Mouse (Mus musculus) midbrain, postnatal 0 days (tissue): ENCODE measurements at regions not wholly inside any gene's neighbourhood (a gene's known extent, or its start where the extent isn't known, plus 50 kb on each side); places are given as distances from the start of the nearest gene placed in this dataset.

ENCODE experiments used
- ATAC-seq: fragments of 200-750 bp; cut with Nextera tagmentation; 2 replicates; pipeline ENCODE4 v1.8.0; 2017; ENCODE audit warnings: moderate number of reproducible peaks, mild to moderate bottlenecking, moderate TSS enrichment, moderate library complexity; ENCODE audit not compliant: low FRiP score
- DNase-seq: peaks from one replicate; pipeline ENCODE4 v3.0.0-alpha.2; 2015; ENCODE audit warnings: low spot score
- H3K27ac ChIP-seq: fragments of 300-500 bp; sonication (generic); 2 replicates; pipeline ENCODE4 v1.5.1; 2014; ENCODE audit warnings: low read depth, mild to moderate bottlenecking, low read length, mixed read lengths
- H3K27me3 ChIP-seq: fragments of 300-500 bp; sonication (generic); 2 replicates; pipeline ENCODE4 v1.6.1; 2014; ENCODE audit warnings: low read length, control low read depth, mixed read lengths; ENCODE audit not compliant: insufficient read depth
- H3K36me3 ChIP-seq: fragments of 300-500 bp; sonication (generic); 2 replicates; pipeline ENCODE4 v1.6.1; 2014; ENCODE audit warnings: low read length, control low read depth, mixed read lengths; ENCODE audit not compliant: insufficient read depth
- H3K4me1 ChIP-seq: fragments of 300-500 bp; sonication (generic); 2 replicates; pipeline ENCODE4 v1.6.1; 2014; ENCODE audit warnings: mild to moderate bottlenecking, control low read depth, antibody characterized with exemption, low read length, mixed read lengths; ENCODE audit not compliant: insufficient read depth
- H3K4me2 ChIP-seq: fragments of 300-500 bp; sonication (generic); 2 replicates; pipeline ENCODE4 v1.6.1; 2014; ENCODE audit warnings: low read depth, mild to moderate bottlenecking, low read length, mixed read lengths; ENCODE audit not compliant: poor library complexity, severe bottlenecking
- H3K4me3 ChIP-seq: fragments of 300-500 bp; sonication (generic); 2 replicates; pipeline ENCODE4 v1.5.1; 2014; ENCODE audit warnings: low read depth, mild to moderate bottlenecking, low read length, moderate library complexity
- H3K9ac ChIP-seq: fragments of 300-500 bp; sonication (generic); replicated peaks from 2 replicates; pipeline ENCODE4 v1.6.1; 2014; ENCODE audit warnings: mild to moderate bottlenecking, low read length, moderate library complexity, mixed read lengths; ENCODE audit not compliant: poor library complexity, severe bottlenecking
- H3K9me3 ChIP-seq: fragments of 300-500 bp; sonication (generic); 2 replicates; pipeline ENCODE4 v1.6.1; 2016; ENCODE audit warnings: low read length, control low read depth
- CTCF ChIP-seq: IDR thresholded peaks from 2 replicates; pipeline ENCODE4 v1.5.1; 2016; ENCODE audit warnings: antibody characterized with exemption, mild to moderate bottlenecking
- WGBS: fragments of 180-500 bp; shearing (Covaris S2); extraction: QIAGEN DNeasy Blood & Tissue Kit; methylation state at CpG from one replicate; pipeline ENCODE4 v1.1.7; 2014; 5-methylcytosine and 5-hydroxymethylcytosine counted together

DNA sequence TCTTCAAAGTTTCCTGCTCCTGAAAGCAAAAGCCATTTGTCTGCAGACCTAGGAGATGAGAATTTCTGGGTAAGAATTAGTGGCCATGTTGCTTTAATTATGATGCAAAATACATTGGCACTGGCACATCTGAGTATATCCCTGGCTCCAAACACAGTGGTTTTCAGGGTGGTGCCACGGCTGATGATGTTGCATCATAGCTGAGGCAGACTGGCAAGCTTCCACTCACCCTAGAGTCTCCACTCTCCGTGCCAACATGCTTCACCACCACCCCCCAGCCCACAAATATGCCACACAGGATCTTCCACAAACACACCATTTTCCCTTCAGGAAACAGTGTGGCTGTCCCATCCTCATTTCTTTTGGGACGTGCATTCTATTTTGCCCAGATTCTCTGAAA lies 314.5 kb upstream of the Tbl1xr1 start:
- no peak for TF ChIP-seq CTCF
- Histone ChIP-seq H3K4me1 (no peaks in the 10 kb centered on the region), H3K4me2 (no peak overlapping the region), H3K27me3 (no peaks in the 10 kb centered on the region), H3K9me3 (no peaks in the 10 kb centered on the region), H3K4me3 (no peak overlapping the region), H3K27ac (no peak overlapping the region), H3K36me3 (no peaks in the 10 kb centered on the region), H3K9ac (no peak overlapping the region)
- WGBS, result 71% methylated on average over 3 of the region's 3 CpGs
- no peak for ATAC-seq
- no peak for DNase-seq

DNA sequence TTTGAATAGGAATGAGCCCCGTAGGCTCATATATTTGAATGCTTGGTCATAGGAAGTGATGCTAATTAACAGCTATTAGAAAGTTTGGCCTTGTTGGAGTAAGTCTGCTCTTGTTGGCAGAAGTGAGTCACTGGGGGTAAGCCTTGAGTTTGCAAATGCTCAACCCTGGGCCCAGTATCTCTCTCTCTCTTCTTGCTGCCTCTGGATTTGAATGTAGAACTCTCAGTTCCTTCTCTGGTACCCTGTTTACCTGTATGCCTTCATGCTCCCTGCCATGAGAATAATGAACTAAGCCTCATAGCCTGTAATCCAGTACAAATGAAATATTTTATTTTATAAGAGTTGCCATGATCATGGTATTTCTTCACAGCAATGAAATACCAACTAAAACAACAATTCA lies 308.4 kb upstream of the Tbl1xr1 start:
- H3K9me3 ChIP-seq, result no peaks in the 10 kb centered on the region
- DNase-seq (no peak), ATAC-seq (no peak)
- H3K27me3 ChIP-seq, result no peaks in the 10 kb centered on the region
- no peak overlapping the region for H3K27ac ChIP-seq
- no peaks in the 10 kb centered on the region for H3K4me1 ChIP-seq
- H3K4me2 ChIP-seq, result no peak overlapping the region
- TF ChIP-seq CTCF, result no peak
- no peak overlapping the region for H3K4me3 ChIP-seq
- WGBS, result 100% methylated on average over 1 of the region's 1 CpGs
- H3K9ac ChIP-seq, result no peak overlapping the region
- no peaks in the 10 kb centered on the region for H3K36me3 ChIP-seq

DNA sequence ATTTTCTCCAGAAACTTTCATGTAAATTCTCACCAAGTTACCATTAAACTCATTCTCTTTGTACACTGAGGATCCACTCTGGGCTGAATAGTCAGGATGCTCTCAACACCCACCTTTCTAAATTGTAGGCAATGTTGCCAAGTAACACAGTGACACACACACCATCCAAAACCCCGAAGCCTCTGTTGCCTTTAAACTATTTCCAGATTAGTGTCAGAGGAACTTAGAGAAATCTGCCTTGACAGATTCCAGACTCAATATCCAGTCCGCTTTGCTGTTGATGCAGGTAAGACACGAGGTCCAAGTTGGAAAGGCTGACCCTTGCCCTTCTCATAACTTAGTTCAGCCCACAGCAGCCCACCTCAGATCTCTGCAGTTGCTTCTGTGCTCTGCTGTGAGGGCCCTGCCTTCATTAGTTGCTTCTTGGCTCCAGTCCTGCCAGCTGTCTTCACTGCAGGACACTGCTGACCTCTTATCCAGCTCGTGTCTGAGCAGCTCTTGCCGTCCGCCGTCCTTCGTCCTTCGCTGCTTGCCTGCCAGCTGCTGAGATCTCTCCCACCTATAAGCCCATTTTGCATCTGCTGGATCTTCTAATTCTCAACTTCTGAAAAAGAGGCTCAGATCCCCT lies 306.4 kb upstream of the Tbl1xr1 start:
- H3K4me3 ChIP-seq, result no peak overlapping the region
- H3K9me3 ChIP-seq, result no peaks in the 10 kb centered on the region
- H3K4me1 ChIP-seq, result no peaks in the 10 kb centered on the region
- no peak overlapping the region for H3K9ac ChIP-seq
- H3K4me2 ChIP-seq, result no peak overlapping the region
- no peaks in the 10 kb centered on the region for H3K27me3 ChIP-seq
- peak; percentile 51 for DNase-seq
- no peak for TF ChIP-seq CTCF
- H3K27ac ChIP-seq, result no peak overlapping the region
- 36% methylated on average over 9 of the region's 9 CpGs for WGBS
- no peaks in the 10 kb centered on the region for H3K36me3 ChIP-seq
- ATAC-seq, result no peak

DNA sequence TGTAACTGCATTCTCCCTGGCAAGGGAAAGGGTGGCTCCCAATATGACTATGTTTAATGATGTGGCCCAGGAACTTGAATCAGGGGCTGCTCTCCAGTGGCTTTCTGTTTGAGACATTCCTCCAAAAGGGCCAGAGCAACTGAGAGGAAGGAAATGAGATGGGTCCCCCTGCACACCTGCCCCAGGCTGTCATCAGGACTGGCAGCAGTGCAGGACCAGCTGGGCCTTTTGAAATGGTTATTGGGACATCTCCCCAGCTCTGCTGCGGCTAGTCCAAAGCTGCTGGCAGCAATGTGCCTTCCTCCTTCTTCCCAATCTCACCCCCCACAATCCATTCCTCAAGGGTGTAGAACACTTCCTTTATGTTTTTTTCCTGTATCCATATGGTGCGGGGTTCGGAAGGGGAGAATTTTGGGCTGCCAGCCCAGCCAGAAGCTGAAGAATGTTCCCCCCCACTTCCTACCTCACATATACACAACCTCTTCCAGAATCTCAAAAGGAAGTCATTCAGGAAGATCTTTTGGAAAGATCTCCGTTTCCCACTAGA lies 304.6 kb upstream of the Tbl1xr1 start:
- H3K4me3 ChIP-seq, result no peak overlapping the region
- no peaks in the 10 kb centered on the region for H3K36me3 ChIP-seq
- H3K4me2 ChIP-seq, result no peak overlapping the region
- no peak for TF ChIP-seq CTCF
- no peak overlapping the region for H3K9ac ChIP-seq
- no peak overlapping the region for H3K27ac ChIP-seq
- H3K27me3 ChIP-seq, result no peaks in the 10 kb centered on the region
- ATAC-seq (no peak), DNase-seq (no peak)
- no peaks in the 10 kb centered on the region for H3K4me1 ChIP-seq
- no peaks in the 10 kb centered on the region for H3K9me3 ChIP-seq
- WGBS, result 86% methylated on average over 4 of the region's 4 CpGs

DNA sequence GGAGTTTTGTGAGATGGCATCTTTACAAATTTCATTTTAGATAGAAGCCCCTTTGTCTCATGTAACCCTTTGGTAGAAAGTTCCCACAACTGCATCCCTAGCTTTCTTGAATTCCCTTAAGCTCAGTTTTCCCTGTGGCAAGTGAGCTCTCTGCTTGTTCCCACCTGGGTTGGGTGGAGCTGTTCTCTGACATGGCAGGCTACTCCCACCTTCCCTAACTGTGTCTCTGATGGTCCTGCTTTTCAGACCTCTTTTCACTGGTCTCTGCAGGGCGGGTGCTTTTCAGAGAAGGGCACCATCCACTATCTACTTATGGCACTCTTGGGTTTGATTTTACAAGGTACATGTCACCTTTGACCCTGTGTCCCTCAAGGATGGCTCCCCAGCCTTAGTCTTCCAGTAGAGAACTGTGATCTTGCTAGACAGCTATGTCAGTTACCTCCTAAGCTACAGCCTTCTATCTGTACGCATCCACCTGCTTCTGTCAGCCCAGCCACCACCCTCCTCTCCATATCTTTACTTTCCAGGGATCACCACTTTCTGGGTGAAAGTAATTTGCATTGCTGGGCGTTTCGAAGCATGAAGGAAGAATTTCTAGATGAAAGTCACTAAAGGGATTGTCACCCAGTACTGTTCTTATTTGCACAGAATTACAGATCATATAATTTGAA lies 302.1 kb upstream of the Tbl1xr1 start:
- Histone ChIP-seq H3K36me3 (no peaks in the 10 kb centered on the region), H3K9me3 (no peaks in the 10 kb centered on the region), H3K4me2 (no peak overlapping the region), H3K9ac (no peak overlapping the region), H3K4me3 (no peak overlapping the region), H3K4me1 (no peaks in the 10 kb centered on the region), H3K27ac (no peak overlapping the region), H3K27me3 (no peaks in the 10 kb centered on the region)
- TF ChIP-seq CTCF, result no peak
- WGBS, result 81% methylated on average over 4 of the region's 4 CpGs
- no peak for ATAC-seq
- DNase-seq, result no peak

DNA sequence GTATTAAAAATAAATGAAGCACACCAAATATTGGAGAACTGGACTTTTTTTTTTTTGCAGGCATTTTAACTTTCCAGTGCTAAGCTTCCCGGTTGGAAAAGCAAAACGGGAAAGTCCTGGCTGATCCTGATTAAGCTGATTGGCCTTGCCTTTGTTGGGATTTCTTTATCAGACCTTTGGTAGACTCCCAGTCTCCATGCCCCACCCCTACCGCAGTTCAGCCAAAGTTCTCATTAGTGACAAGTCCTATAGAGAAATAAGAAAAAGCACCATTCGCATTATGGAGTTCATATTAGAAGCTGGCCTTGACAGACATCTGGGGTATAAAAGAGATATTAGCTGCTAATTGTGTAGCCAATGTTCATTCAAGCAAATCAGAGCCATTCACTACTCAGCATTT lies 297.7 kb upstream of the Tbl1xr1 start:
- Histone ChIP-seq H3K27ac (no peak overlapping the region), H3K27me3 (no peaks in the 10 kb centered on the region), H3K4me1 (no peaks in the 10 kb centered on the region), H3K4me2 (no peak overlapping the region), H3K9ac (no peak overlapping the region), H3K36me3 (no peaks in the 10 kb centered on the region), H3K4me3 (no peak overlapping the region), H3K9me3 (no peaks in the 10 kb centered on the region)
- TF ChIP-seq CTCF, result no peak
- no peak for ATAC-seq
- 54% methylated on average over 4 of the region's 4 CpGs for WGBS
- no peak for DNase-seq
